Mouse (Mus musculus) myocyte (in vitro differentiated cells): ENCODE results near the gene Ago1.

Experiments
- CEBPB ChIP-seq: IDR thresholded peaks from 2 replicates; pipeline ENCODE4 v1.6.1; 2011; ENCODE audit warnings: mild to moderate bottlenecking, moderate library complexity; ENCODE audit not compliant: poor library complexity, insufficient read depth, severe bottlenecking
- MAX ChIP-seq: IDR thresholded peaks from one replicate; pipeline ENCODE4 v1.6.1; 2011; ENCODE audit warnings: low read depth, mild to moderate bottlenecking, control low read depth
- POLR2A ChIP-seq: IDR thresholded peaks from one replicate; pipeline ENCODE4 v1.6.1; 2011; ENCODE audit warnings: low read depth, mild to moderate bottlenecking, control low read depth, moderate library complexity; ENCODE audit not compliant: insufficient read length
- POLR2AphosphoS2 ChIP-seq: IDR thresholded peaks from one replicate; pipeline ENCODE4 v1.6.1; 2011; ENCODE audit warnings: low read depth, control low read depth; ENCODE audit not compliant: insufficient read length

GRCm38 (mm10) chr4:126502977-126503309, 34.6 kb upstream of the Ago1 start:
- TF ChIP-seq CEBPB (no peak), POLR2A (no peak), POLR2AphosphoS2 (no peak), MAX (no peak)
